Mouse (Mus musculus): ENCODE measurements around the gene Klhdc8a. TPM values are rescaled to one million over a fixed set of nuclear protein-coding genes. Genes with fewer than 3 reads are reported as not detected.

Klhdc8a gene
- polyA plus RNA-seq, 1 experiment from 2014 or later, result 6.1 TPM

DNA sequence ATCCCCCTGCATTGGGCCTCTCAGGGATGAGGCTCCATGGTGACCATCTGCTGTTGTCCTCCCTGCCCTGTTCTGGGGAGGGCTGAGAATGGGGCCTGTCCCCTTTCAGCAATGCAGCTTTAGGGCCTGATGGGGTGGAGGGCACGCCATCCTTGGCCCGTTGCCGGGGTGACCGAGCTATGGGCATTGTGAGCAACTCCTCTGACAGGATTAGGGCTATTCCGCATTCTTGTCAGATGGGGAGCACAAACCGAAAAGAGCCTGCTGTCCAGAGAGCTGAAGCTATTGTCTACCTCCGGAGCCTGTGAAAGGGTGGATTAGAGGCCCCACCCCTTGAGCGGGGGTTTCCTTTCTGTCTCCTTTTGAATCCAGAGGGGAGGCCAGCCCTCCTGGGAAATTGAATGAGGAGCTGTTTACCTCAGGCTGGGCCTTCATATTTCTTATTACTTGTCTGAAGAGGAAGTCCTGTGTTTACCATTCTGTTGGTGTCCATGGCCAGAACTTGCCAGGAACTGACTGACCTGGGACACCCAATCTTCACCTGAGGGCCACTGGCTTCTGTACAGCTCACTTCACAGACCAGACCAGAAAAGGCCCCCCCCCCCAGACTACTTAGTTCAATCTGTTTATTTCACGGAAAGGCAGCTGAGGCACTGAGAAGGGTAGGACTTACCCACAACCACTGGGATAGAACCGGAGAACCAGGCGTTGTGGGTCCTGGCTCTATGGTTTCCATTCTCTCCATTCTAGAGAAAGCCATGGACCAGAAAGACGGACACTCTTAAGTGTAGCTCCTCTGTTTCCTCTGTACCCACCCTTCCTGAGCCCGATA, 24.5 kb downstream of the Klhdc8a start:
- peak overlapping the region; percentile 57 for H3K9ac ChIP-seq
- peak; percentile 80 for ATAC-seq (ENCODE audit: low read depth)
- no peaks in the 10 kb centered on the region for H3K27me3 ChIP-seq
- WGBS, result 17% methylated on average over 13 of the region's 13 CpGs
- H3K9me3 ChIP-seq, result no peaks in the 10 kb centered on the region
- no peak overlapping the region for H3K4me3 ChIP-seq
- peak overlapping the region; percentile 14 for H3K4me2 ChIP-seq
- peaks cover 93% of the 10 kb centered on the region for H3K4me1 ChIP-seq (replicated peaks)
- H3K36me3 ChIP-seq, result peaks cover under 1% of the 10 kb centered on the region; the same call in 1 of the 2 replicates
- H3K27ac ChIP-seq (replicated peaks), result peak overlapping the region; percentile 94

DNA sequence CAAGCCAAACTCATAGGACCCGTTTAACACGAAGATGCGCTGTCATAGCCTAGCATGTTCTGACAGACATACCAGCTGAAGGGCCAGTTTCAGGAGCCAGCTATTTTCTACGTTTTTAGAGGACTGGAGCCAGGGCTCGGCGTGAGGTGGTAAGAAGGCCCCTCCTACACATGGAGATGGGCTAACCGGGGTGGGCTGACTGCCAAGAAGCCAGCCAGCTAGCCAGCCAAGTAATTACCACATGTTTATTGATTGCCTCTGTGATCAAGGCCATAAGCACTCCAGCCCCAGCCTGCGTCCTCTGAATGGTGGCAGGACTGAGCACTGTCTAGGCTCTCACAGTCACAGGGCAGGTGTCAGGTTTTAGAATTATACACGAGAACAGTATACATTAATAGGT, 28.4 kb downstream of the Klhdc8a start:
- H3K27ac ChIP-seq (replicated peaks), result peak overlapping the region; percentile 82
- no peak overlapping the region for H3K9ac ChIP-seq
- WGBS, result 35% methylated on average over 9 of the region's 9 CpGs
- peak; percentile 41 for ATAC-seq (ENCODE audit: low read depth)
- H3K4me1 ChIP-seq (replicated peaks), result peaks cover 70% of the 10 kb centered on the region
- no peaks in the 10 kb centered on the region for H3K9me3 ChIP-seq
- no peak overlapping the region for H3K4me3 ChIP-seq
- peaks cover 30% of the 10 kb centered on the region for H3K36me3 ChIP-seq
- no peaks in the 10 kb centered on the region for H3K27me3 ChIP-seq
- H3K4me2 ChIP-seq, result no peak overlapping the region

DNA sequence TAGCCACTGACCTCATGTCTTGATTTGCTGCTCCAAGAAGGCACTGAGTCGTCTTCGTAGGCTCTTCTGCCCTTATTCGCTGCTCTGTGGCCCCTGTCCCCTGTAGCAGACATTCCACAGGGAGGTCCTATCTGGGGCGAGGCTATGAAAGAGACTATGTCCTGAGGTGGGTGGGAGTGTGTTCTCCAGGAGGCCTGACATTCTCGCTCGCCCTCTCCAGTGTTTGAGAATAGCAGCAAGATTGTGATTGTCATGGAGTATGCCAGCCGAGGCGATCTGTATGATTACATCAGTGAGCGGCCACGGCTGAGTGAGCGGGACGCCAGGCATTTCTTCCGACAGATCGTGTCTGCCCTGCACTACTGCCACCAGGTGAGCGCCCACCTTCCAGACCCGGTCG, 29.1 kb downstream of the Klhdc8a start:
- H3K36me3 ChIP-seq, result peaks cover 37% of the 10 kb centered on the region
- H3K4me2 ChIP-seq, result no peak overlapping the region
- WGBS, result 85% methylated on average over 17 of the region's 17 CpGs
- no peak overlapping the region for H3K9ac ChIP-seq
- no peak for ATAC-seq (ENCODE audit: low read depth)
- H3K4me1 ChIP-seq (replicated peaks), result peaks cover 70% of the 10 kb centered on the region
- no peaks in the 10 kb centered on the region for H3K27me3 ChIP-seq
- H3K9me3 ChIP-seq, result no peaks in the 10 kb centered on the region
- peak overlapping the region; percentile 82 for H3K27ac ChIP-seq (replicated peaks)
- no peak overlapping the region for H3K4me3 ChIP-seq

DNA sequence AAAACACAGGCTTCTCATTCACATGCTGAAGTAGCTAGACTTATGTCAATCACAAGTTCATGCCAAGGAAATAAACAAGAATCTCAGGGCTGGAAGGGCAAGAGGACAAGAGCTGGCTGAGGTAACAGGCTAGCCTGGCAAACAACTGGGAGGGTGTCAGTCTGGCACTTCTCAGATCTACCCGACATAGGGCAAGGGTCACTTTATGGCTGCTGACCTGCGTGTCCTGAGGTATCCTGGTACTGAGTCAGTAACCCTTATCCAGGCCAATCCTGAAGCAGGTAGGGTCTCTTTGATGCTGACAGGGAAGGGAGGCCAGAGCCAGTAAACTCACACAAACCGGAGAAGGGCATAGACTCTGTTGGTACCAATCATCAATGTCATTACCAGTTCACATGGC, 30.1 kb downstream of the Klhdc8a start:
- peaks cover 39% of the 10 kb centered on the region for H3K36me3 ChIP-seq
- ATAC-seq (ENCODE audit: low read depth), result no peak
- H3K4me2 ChIP-seq, result no peak overlapping the region
- peaks cover 71% of the 10 kb centered on the region for H3K4me1 ChIP-seq (replicated peaks)
- no peak overlapping the region for H3K9ac ChIP-seq
- H3K27me3 ChIP-seq, result no peaks in the 10 kb centered on the region
- no peaks in the 10 kb centered on the region for H3K9me3 ChIP-seq
- H3K27ac ChIP-seq (replicated peaks), result no peak overlapping the region
- H3K4me3 ChIP-seq, result no peak overlapping the region
- WGBS, result 89% methylated on average over 3 of the region's 3 CpGs

DNA sequence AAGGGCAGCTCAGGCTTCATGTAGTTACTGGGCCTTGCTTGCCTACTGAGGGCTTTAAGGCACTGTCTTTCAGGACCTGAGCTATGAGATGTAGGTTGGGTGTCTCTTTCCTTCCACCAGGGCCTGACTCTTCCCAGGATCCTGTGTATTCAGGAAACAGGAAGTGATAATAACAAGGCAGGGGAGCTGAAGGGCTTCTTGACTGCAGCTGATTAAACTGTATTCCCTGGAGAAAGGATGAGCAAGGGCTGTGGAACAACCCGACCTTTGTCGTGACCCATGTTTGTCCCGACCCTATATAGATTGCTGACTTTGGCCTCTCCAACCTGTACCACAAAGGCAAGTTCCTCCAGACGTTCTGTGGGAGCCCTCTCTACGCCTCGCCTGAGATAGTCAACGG, 31.2 kb downstream of the Klhdc8a start:
- 84% methylated on average over 7 of the region's 7 CpGs for WGBS
- no peak for ATAC-seq (ENCODE audit: low read depth)
- Histone ChIP-seq H3K9ac (no peak overlapping the region), H3K27ac (replicated peaks) (no peak overlapping the region), H3K36me3 (peaks cover 39% of the 10 kb centered on the region), H3K4me1 (replicated peaks) (peaks cover 72% of the 10 kb centered on the region), H3K9me3 (no peaks in the 10 kb centered on the region), H3K27me3 (no peaks in the 10 kb centered on the region), H3K4me2 (no peak overlapping the region), H3K4me3 (no peak overlapping the region)

DNA sequence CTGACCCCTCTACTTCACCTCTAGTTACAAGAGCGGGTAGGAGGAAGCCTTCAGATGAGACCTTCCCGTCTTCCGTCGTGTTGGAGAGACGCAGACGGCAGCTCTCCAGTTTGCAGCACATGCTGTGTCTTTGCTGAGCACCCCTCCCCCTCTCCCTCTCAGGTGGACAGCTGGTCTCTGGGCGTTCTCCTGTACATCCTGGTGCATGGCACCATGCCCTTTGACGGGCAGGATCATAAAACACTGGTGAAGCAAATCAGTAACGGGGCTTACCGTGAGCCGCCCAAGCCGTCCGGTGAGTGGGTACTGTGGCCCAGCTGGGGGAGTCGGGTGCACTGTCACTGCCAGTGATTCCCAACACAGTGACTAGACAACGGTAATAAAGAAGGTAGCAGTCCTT, 32.0 kb downstream of the Klhdc8a start:
- no peak overlapping the region for H3K4me3 ChIP-seq
- 62% methylated on average over 15 of the region's 15 CpGs for WGBS
- no peaks in the 10 kb centered on the region for H3K27me3 ChIP-seq
- ATAC-seq (ENCODE audit: low read depth), result no peak
- no peak overlapping the region for H3K27ac ChIP-seq (replicated peaks)
- H3K9me3 ChIP-seq, result no peaks in the 10 kb centered on the region
- H3K4me2 ChIP-seq, result no peak overlapping the region
- no peak overlapping the region for H3K9ac ChIP-seq
- H3K36me3 ChIP-seq, result peaks cover 39% of the 10 kb centered on the region
- H3K4me1 ChIP-seq (replicated peaks), result peaks cover 75% of the 10 kb centered on the region

DNA sequence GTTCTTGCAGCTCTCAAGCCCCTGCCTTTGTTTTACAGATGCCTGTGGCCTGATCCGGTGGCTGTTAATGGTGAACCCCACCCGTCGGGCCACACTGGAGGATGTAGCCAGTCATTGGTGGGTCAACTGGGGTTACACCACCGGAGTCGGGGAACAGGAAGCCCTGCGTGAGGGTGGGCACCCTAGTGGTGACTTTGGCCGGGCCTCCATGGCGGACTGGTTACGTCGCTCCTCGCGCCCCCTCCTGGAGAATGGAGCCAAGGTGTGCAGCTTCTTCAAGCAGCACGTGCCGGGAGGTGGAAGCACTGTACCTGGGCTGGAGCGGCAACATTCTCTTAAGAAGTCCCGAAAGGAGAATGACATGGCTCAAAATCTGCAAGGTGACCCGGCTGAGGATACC, 32.9 kb downstream of the Klhdc8a start:
- Histone ChIP-seq H3K9me3 (no peaks in the 10 kb centered on the region), H3K4me1 (replicated peaks) (peaks cover 70% of the 10 kb centered on the region), H3K4me3 (no peak overlapping the region), H3K27me3 (no peaks in the 10 kb centered on the region), H3K9ac (no peak overlapping the region), H3K27ac (replicated peaks) (no peak overlapping the region), H3K36me3 (peaks cover 39% of the 10 kb centered on the region), H3K4me2 (no peak overlapping the region)
- 89% methylated on average over 17 of the region's 17 CpGs for WGBS
- ATAC-seq (ENCODE audit: low read depth), result no peak

DNA sequence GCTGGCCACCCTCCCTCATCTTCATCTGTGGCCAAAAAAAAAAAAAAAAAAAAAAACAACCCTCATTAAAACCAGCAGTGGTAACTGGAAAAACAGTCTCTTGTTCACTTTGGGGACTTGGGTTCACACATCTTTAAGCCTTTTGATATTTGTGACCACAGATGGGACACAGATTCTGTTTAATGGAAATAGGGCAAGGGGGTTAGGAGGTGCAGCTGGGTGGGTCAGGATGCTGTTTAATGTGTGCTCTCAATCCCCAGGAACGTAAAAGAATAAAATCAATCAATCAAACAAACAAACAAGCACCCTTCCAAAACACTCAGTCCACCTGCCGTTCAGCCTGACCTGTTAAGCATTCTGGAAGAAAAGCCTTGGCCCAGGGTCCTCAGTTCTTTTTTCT, 34.8 kb downstream of the Klhdc8a start:
- Histone ChIP-seq H3K9ac (0 out of 2 replicates have a peak overlapping the region, but pooled peaks have one; percentile 13), H3K9me3 (no peaks in the 10 kb centered on the region), H3K36me3 (peaks cover 36% of the 10 kb centered on the region), H3K4me1 (replicated peaks) (peaks cover 55% of the 10 kb centered on the region), H3K27me3 (no peaks in the 10 kb centered on the region), H3K4me2 (no peak overlapping the region), H3K4me3 (no peak overlapping the region), H3K27ac (replicated peaks) (peak overlapping the region; percentile 77)
- ATAC-seq (ENCODE audit: low read depth), result no peak; the same call in 1 of the 2 replicates
- 6% methylated on average over 2 of the region's 2 CpGs for WGBS

DNA sequence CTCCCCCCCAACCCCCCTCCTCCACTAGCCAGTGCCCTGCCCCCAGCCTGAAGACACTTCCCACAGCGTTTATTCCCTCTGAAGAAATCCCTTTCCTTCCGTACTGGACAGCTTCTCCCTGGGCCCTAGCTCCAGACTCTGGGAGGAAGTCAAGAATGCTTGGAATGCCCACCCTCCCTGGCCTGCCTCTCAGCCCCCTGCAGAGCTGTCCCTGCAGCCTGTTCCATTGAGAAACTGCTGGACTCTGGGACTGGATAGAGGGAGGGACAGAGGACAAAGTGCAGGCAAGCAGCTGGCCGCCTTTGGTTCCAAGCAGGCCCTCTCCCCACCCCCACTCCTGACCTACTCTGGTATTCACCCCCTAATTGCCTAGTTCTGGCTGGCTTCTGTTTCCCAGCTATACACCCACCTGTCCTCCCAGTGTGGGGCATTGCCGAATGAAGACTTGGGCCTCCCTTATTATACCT, 35.3 kb downstream of the Klhdc8a start:
- peak; percentile 81 for ATAC-seq (ENCODE audit: low read depth)
- Histone ChIP-seq H3K9me3 (no peaks in the 10 kb centered on the region), H3K27me3 (no peaks in the 10 kb centered on the region), H3K4me1 (replicated peaks) (peaks cover 55% of the 10 kb centered on the region), H3K27ac (replicated peaks) (peak overlapping the region; percentile 77), H3K36me3 (peaks cover 31% of the 10 kb centered on the region), H3K4me3 (no peak overlapping the region), H3K4me2 (no peak overlapping the region), H3K9ac (peak overlapping the region; percentile 13; the same call in 1 of the 2 replicates)
- WGBS, result 0% methylated on average over 4 of the region's 4 CpGs

DNA sequence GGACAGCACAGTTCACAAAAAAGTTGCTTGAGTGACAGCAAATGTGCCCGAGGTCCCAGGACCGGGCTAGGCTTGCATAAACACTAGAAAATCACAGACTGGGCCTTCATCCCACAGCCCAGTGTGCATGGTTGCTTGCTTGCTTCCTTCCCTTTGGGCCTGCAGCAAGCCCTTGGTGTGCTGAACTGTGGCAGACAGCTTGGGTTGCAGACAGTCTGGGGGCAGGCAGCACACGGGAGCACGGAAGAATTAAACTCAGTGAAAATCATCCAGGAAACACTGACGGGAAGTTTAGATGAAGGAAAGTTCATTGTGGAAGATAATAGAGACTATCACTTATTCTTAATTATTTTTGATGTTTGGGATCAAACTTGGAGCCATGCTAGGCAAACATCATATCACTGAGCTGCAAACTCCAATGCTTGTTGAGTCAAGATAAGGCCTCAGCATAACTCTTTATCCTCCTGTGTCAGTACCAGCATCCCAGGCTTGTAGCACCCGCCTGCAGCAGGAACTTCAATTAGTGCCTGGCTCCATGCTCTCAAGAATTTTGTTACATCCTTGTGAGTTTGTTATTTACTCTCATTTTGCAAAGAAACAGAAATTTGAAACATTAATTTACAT, 35.9 kb downstream of the Klhdc8a start:
- Histone ChIP-seq H3K27ac (replicated peaks) (peak overlapping the region; percentile 77), H3K9me3 (no peaks in the 10 kb centered on the region), H3K4me1 (replicated peaks) (peaks cover 55% of the 10 kb centered on the region), H3K27me3 (no peaks in the 10 kb centered on the region), H3K4me3 (no peak overlapping the region), H3K36me3 (peaks cover 29% of the 10 kb centered on the region), H3K9ac (peak overlapping the region; percentile 13; the same call in 1 of the 2 replicates), H3K4me2 (no peak overlapping the region)
- ATAC-seq (ENCODE audit: low read depth), result no peak
- 18% methylated on average over 6 of the region's 6 CpGs for WGBS

DNA sequence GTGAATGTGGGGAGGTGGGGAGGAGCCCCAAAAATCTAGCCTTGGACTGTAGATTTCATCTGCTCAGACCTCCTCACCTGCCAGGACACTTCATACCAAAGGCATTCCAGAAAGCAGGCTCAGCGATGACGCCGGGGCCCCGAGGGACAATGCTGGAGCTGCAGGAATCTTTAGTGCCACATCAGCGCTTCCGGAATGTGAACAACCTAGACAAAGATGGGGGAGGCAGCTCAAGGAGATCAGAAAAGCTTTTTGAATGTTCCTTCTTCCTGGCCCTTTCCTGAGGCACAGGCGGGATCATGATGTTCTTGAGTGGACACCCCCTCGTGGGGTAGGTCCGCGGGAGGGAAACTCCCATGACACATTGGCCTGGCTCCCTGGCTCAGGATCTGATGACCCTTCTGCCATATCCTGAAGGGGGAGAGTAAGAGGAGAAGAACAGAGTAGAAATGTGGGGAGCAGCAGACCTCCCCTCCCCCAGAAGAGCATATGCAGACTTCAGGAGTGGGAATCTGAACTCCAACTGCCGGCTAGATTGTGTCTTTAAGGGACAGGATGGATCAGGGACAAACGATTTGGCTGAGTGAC, 37.0 kb downstream of the Klhdc8a start:
- H3K9ac ChIP-seq, result no peak overlapping the region
- ATAC-seq (ENCODE audit: low read depth), result no peak
- no peaks in the 10 kb centered on the region for H3K9me3 ChIP-seq
- WGBS, result 31% methylated on average over 12 of the region's 12 CpGs
- peaks cover 18% of the 10 kb centered on the region for H3K36me3 ChIP-seq
- H3K27ac ChIP-seq (replicated peaks), result no peak overlapping the region
- peaks cover 47% of the 10 kb centered on the region for H3K4me1 ChIP-seq (replicated peaks)
- H3K27me3 ChIP-seq, result no peaks in the 10 kb centered on the region
- H3K4me3 ChIP-seq, result no peak overlapping the region
- no peak overlapping the region for H3K4me2 ChIP-seq

DNA sequence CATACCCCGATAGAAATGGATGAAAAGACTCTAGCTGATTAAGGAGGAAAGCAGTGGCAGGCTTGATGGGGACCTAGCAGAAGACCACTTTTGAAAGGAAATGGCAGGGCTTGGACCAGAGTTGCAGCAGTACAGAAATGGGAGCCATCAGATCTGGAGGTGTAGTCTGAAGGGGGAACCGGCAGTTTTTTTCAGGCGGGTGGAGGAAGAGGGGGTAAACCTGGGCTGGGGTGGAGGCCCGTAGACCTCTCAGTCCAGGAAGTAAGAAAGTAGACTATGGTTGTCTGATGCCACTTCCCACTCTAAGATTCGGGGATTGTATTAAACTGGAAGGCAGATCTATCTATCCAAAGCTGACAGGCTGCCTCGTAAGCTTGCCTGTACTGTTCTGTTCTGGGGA, 38.5 kb downstream of the Klhdc8a start:
- Histone ChIP-seq H3K36me3 (peaks cover 8% of the 10 kb centered on the region), H3K4me2 (no peak overlapping the region), H3K4me1 (replicated peaks) (peaks cover 39% of the 10 kb centered on the region), H3K9ac (no peak overlapping the region), H3K9me3 (no peaks in the 10 kb centered on the region), H3K27me3 (no peaks in the 10 kb centered on the region), H3K4me3 (no peak overlapping the region), H3K27ac (replicated peaks) (no peak overlapping the region)
- WGBS, result 79% methylated on average over 6 of the region's 6 CpGs
- ATAC-seq (ENCODE audit: low read depth), result no peak
